Mouse (Mus musculus) stomach, embryonic 14.5 days (tissue): Measurements from ENCODE around the gene Gsk3b. TPM values are rescaled to one million over a fixed set of nuclear protein-coding genes. Genes with fewer than 3 reads are reported as not detected.

Experiments used
- ATAC-seq: fragments of 200-750 bp; cut with Nextera tagmentation; 2 replicates; pipeline ENCODE4 v1.8.0; 2017; ENCODE audit warnings: low read depth, moderate TSS enrichment; ENCODE audit not compliant: insufficient number of reproducible peaks, insufficient read depth, low FRiP score
- H3K27ac ChIP-seq: fragments of 300-500 bp; sonication (generic); 2 replicates; pipeline ENCODE4 v1.5.1; 2014; ENCODE audit warnings: mild to moderate bottlenecking, low read length, moderate library complexity, mixed read lengths
- H3K27me3 ChIP-seq: fragments of 300-500 bp; sonication (generic); 2 replicates; pipeline ENCODE4 v1.6.1; 2014; ENCODE audit warnings: low read length, control low read depth, mixed read lengths; ENCODE audit not compliant: control insufficient read depth, insufficient read depth
- H3K36me3 ChIP-seq: fragments of 300-500 bp; sonication (generic); 2 replicates; pipeline ENCODE4 v1.6.1; 2014; ENCODE audit warnings: mild to moderate bottlenecking, control low read depth, low read length, moderate library complexity, mixed read lengths; ENCODE audit not compliant: control insufficient read depth, insufficient read depth
- H3K4me1 ChIP-seq: fragments of 300-500 bp; sonication (generic); 2 replicates; pipeline ENCODE4 v1.6.1; 2014; ENCODE audit warnings: low read length, control low read depth, mixed read lengths; ENCODE audit not compliant: control insufficient read depth, insufficient read depth
- H3K4me2 ChIP-seq: fragments of 300-500 bp; sonication (generic); replicated peaks from 2 replicates; pipeline ENCODE4 v1.6.1; 2014; ENCODE audit warnings: low read depth, low read length, control low read depth
- H3K4me3 ChIP-seq: fragments of 300-500 bp; sonication (generic); 2 replicates; pipeline ENCODE4 v1.5.1; 2014; ENCODE audit warnings: low read depth, low read length, control low read depth
- H3K9ac ChIP-seq: fragments of 300-500 bp; sonication (generic); replicated peaks from 2 replicates; pipeline ENCODE4 v1.6.1; 2014; ENCODE audit warnings: low read depth, mild to moderate bottlenecking, control low read depth, low read length, moderate library complexity, mixed read lengths
- H3K9me3 ChIP-seq: fragments of 300-500 bp; sonication (generic); 2 replicates; pipeline ENCODE4 v1.6.1; 2016; ENCODE audit warnings: low read depth, low read length, control low read depth; ENCODE audit not compliant: control insufficient read depth
- WGBS: fragments of 180-500 bp; shearing (Covaris S2); extraction: QIAGEN DNeasy Blood & Tissue Kit; methylation state at CpG from one replicate; pipeline ENCODE4 v1.1.7; 2014; 5-methylcytosine and 5-hydroxymethylcytosine counted together
- polyA plus RNA-seq: library from polyadenylated mRNA; unstranded; fragments of >200 nt; fragmentation: Nextera tagmentation; extraction: Ambion mirVana; gene quantifications from 2 replicates; pipeline ENCODE4 v1.2.1, GENCODE M21; 2014

Gsk3b gene
- polyA plus RNA-seq, 1 experiment from 2014 or later: 81.2 TPM

GRCm38 (mm10) chr16:38137296-38137695 is 48.5 kb downstream of the Gsk3b start:
- Histone ChIP-seq H3K4me1 (no peaks in the 10 kb centered on the region; the same call in none of the 2 replicates), H3K27ac (no peak overlapping the region), H3K27me3 (no peaks in the 10 kb centered on the region), H3K4me3 (no peak overlapping the region), H3K9ac (no peak overlapping the region), H3K4me2 (no peak overlapping the region), H3K9me3 (no peaks in the 10 kb centered on the region), H3K36me3 (no peaks in the 10 kb centered on the region)
- 51% methylated on average over 5 of the region's 5 CpGs for WGBS
- no peak for ATAC-seq

- Histone ChIP-seq H3K4me3 (no peak overlapping the region), H3K9me3 (no peaks in the 10 kb centered on the region), H3K36me3 (peaks cover 9% of the 10 kb centered on the region; the same call in 1 of the 2 replicates), H3K27me3 (no peaks in the 10 kb centered on the region), H3K27ac (no peak overlapping the region), H3K4me2 (no peak overlapping the region), H3K4me1 (no peaks in the 10 kb centered on the region), H3K9ac (no peak overlapping the region)
- no peak for ATAC-seq
- WGBS: 71% methylated on average over 4 of the region's 4 CpGs
Measured at GRCm38 (mm10) chr16:38144898-38145297, 56.1 kb downstream of the Gsk3b start.

GRCm38 (mm10) chr16:38150555-38150954 is 61.8 kb downstream of the Gsk3b start:
- no peak overlapping the region for H3K4me3 ChIP-seq
- H3K36me3 ChIP-seq: peaks cover 4% of the 10 kb centered on the region; the same call in 1 of the 2 replicates
- H3K27ac ChIP-seq: no peak overlapping the region
- H3K9me3 ChIP-seq: no peaks in the 10 kb centered on the region
- ATAC-seq: no peak
- no peaks in the 10 kb centered on the region for H3K4me1 ChIP-seq
- no peak overlapping the region for H3K4me2 ChIP-seq
- no peaks in the 10 kb centered on the region for H3K27me3 ChIP-seq
- no peak overlapping the region for H3K9ac ChIP-seq

GRCm38 (mm10) chr16:38157854-38158622 is 69.2 kb downstream of the Gsk3b start:
- H3K9me3 ChIP-seq: no peaks in the 10 kb centered on the region
- H3K27ac ChIP-seq: no peak overlapping the region
- no peak overlapping the region for H3K9ac ChIP-seq
- H3K27me3 ChIP-seq: no peaks in the 10 kb centered on the region
- H3K36me3 ChIP-seq: no peaks in the 10 kb centered on the region
- H3K4me3 ChIP-seq: no peak overlapping the region
- no peaks in the 10 kb centered on the region for H3K4me1 ChIP-seq
- no peak for ATAC-seq
- 92% methylated on average over 7 of the region's 7 CpGs for WGBS
- no peak overlapping the region for H3K4me2 ChIP-seq

GRCm38 (mm10) chr16:38162019-38162418 is 73.2 kb downstream of the Gsk3b start:
- Histone ChIP-seq H3K27me3 (no peaks in the 10 kb centered on the region), H3K27ac (no peak overlapping the region), H3K9me3 (no peaks in the 10 kb centered on the region), H3K4me3 (no peak overlapping the region), H3K4me1 (no peaks in the 10 kb centered on the region), H3K36me3 (no peaks in the 10 kb centered on the region), H3K9ac (no peak overlapping the region), H3K4me2 (no peak overlapping the region)
- 64% methylated on average over 3 of the region's 3 CpGs for WGBS
- no peak for ATAC-seq

GRCm38 (mm10) chr16:38164811-38165591 is 76.2 kb downstream of the Gsk3b start:
- no peak overlapping the region for H3K9ac ChIP-seq
- H3K4me2 ChIP-seq: no peak overlapping the region
- H3K27me3 ChIP-seq: no peaks in the 10 kb centered on the region
- 91% methylated on average over 7 of the region's 7 CpGs for WGBS
- no peaks in the 10 kb centered on the region for H3K9me3 ChIP-seq
- no peaks in the 10 kb centered on the region for H3K36me3 ChIP-seq
- ATAC-seq: no peak
- H3K4me1 ChIP-seq: no peaks in the 10 kb centered on the region
- no peak overlapping the region for H3K4me3 ChIP-seq
- H3K27ac ChIP-seq: no peak overlapping the region

- Histone ChIP-seq H3K9me3 (no peaks in the 10 kb centered on the region), H3K4me1 (no peaks in the 10 kb centered on the region), H3K4me2 (no peak overlapping the region), H3K27me3 (no peaks in the 10 kb centered on the region), H3K36me3 (peaks cover 15% of the 10 kb centered on the region), H3K27ac (no peak overlapping the region), H3K9ac (no peak overlapping the region), H3K4me3 (no peak overlapping the region)
- WGBS: 90% methylated on average over 5 of the region's 5 CpGs
- no peak for ATAC-seq
Measured at GRCm38 (mm10) chr16:38168971-38169370, 80.2 kb downstream of the Gsk3b start.

GRCm38 (mm10) chr16:38179150-38179549 is 90.3 kb downstream of the Gsk3b start:
- Histone ChIP-seq H3K4me3 (no peak overlapping the region), H3K9ac (no peak overlapping the region), H3K27ac (no peak overlapping the region), H3K27me3 (no peaks in the 10 kb centered on the region), H3K36me3 (no peaks in the 10 kb centered on the region), H3K4me1 (peaks cover 6% of the 10 kb centered on the region; the same call in 1 of the 2 replicates), H3K9me3 (no peaks in the 10 kb centered on the region), H3K4me2 (no peak overlapping the region)
- 74% methylated on average over 4 of the region's 4 CpGs for WGBS
- ATAC-seq: no peak
